Mouse (Mus musculus) CH12.LX (cell line): Measurements from ENCODE around the gene Mctp2. TPM values are rescaled to one million over a fixed set of nuclear protein-coding genes. Genes with fewer than 3 reads are reported as not detected.

Experiments
- DNase-seq: peaks from one replicate; pipeline ENCODE4 v3.0.0-alpha.2; 2013; ENCODE audit errors: extremely low read depth
- H3K27ac ChIP-seq: 2 replicates; pipeline ENCODE4 v1.5.1; 2012; ENCODE audit warnings: low read depth, mild to moderate bottlenecking, control low read depth, moderate library complexity; ENCODE audit not compliant: insufficient read depth
- H3K27me3 ChIP-seq: replicated peaks from 2 replicates; pipeline ENCODE3; 2012; ENCODE audit warnings: inconsistent platforms
- H3K36me3 ChIP-seq, 2 experiments: replicated peaks in 1 of 2; 2 replicates each; pipeline versions ENCODE3 to v1.6.1; 2012; ENCODE audit warnings: inconsistent platforms in 1 of 2, low read length in 1 of 2, mild to moderate bottlenecking in 1 of 2, mixed read lengths in 1 of 2, moderate library complexity in 1 of 2; ENCODE audit not compliant: control insufficient read depth in 1 of 2, insufficient read depth in 1 of 2
- H3K4me1 ChIP-seq, 2 experiments: 2 replicates each; pipeline ENCODE4 v1.6.1; 2012; ENCODE audit warnings: inconsistent platforms in 1 of 2, moderate library complexity in 1 of 2; ENCODE audit not compliant: insufficient read depth in 2 of 2, control insufficient read depth in 1 of 2
- H3K4me2 ChIP-seq: 2 replicates; pipeline ENCODE4 v1.6.1; 2012; ENCODE audit warnings: low read depth, mild to moderate bottlenecking, control low read depth; ENCODE audit not compliant: poor library complexity, insufficient read depth, severe bottlenecking
- H3K4me3 ChIP-seq, 3 experiments: fragments of 150-350 bp in 1 of 3; sonication (generic) in 1 of 3; replicated peaks in 1 of 3; 2 replicates each; pipeline versions ENCODE3 to v1.5.1; 2011 to 2012; ENCODE audit warnings: low read depth in 2 of 3, low read length in 2 of 3, mild to moderate bottlenecking in 2 of 3, moderate library complexity in 2 of 3, control low read depth in 1 of 3, improper control_type of control experiment in 1 of 3, inconsistent platforms in 1 of 3, mixed read lengths in 1 of 3; ENCODE audit not compliant: poor library complexity in 1 of 3
- H3K79me2 ChIP-seq: replicated peaks from 2 replicates; pipeline ENCODE4 v1.6.1; 2012; ENCODE audit warnings: mild to moderate bottlenecking, moderate library complexity; ENCODE audit not compliant: control insufficient read depth, poor library complexity, insufficient read depth, severe bottlenecking; ENCODE audit errors: extremely low read depth
- H3K9ac ChIP-seq: 2 replicates; pipeline ENCODE4 v1.6.1; 2012; ENCODE audit warnings: low read depth, mild to moderate bottlenecking, control low read depth, moderate library complexity; ENCODE audit not compliant: insufficient read depth
- H3K9me3 ChIP-seq: replicated peaks from 2 replicates; pipeline ENCODE3; 2012; ENCODE audit warnings: low read length, inconsistent platforms, mixed read lengths
- BHLHE40 ChIP-seq: IDR thresholded peaks from 2 replicates; pipeline ENCODE4 v1.6.1; 2011; ENCODE audit warnings: mild to moderate bottlenecking, low read depth, low read length, improper control_type of control experiment
- CHD2 ChIP-seq: IDR thresholded peaks from 2 replicates; pipeline ENCODE4 v1.6.1; 2011; ENCODE audit warnings: low read length, improper control_type of control experiment
- CTCF ChIP-seq, 2 experiments: IDR thresholded peaks in 1 of 2; conservative IDR thresholded peaks in 1 of 2; 2 replicates each; pipeline ENCODE4 v1.5.1; 2011 to 2012; ENCODE audit warnings: low read depth in 2 of 2, low read length in 2 of 2, improper control_type of control experiment in 1 of 2, inconsistent platforms in 1 of 2, mild to moderate bottlenecking in 1 of 2, moderate library complexity in 1 of 2
- E2F4 ChIP-seq: IDR thresholded peaks from 2 replicates; pipeline ENCODE4 v1.6.1; 2011; ENCODE audit warnings: low read depth, low read length, improper control_type of control experiment; ENCODE audit not compliant: insufficient replicate concordance
- ELF1 ChIP-seq: IDR thresholded peaks from 2 replicates; pipeline ENCODE4 v1.6.1; 2014; ENCODE audit warnings: low read depth, mild to moderate bottlenecking, inconsistent platforms, low read length, improper control_type of control experiment
- GABPA ChIP-seq: IDR thresholded peaks from 2 replicates; pipeline ENCODE4 v1.6.1; 2012; ENCODE audit warnings: low read depth, low read length, improper control_type of control experiment, inconsistent platforms; ENCODE audit not compliant: insufficient replicate concordance
- HCFC1 ChIP-seq: IDR thresholded peaks from 2 replicates; pipeline ENCODE4 v1.6.1; 2012; ENCODE audit warnings: low read depth, mild to moderate bottlenecking, inconsistent platforms, low read length, improper control_type of control experiment
- IRF4 ChIP-seq: IDR thresholded peaks from 2 replicates; pipeline ENCODE4 v1.6.1; 2014; ENCODE audit warnings: low read depth, mild to moderate bottlenecking, inconsistent platforms, low read length, improper control_type of control experiment
- JUND ChIP-seq: conservative IDR thresholded peaks from 2 replicates; pipeline ENCODE4 v1.6.1; 2011; ENCODE audit warnings: low read depth, low read length, improper control_type of control experiment
- MAFK ChIP-seq: IDR thresholded peaks from 2 replicates; pipeline ENCODE4 v1.6.1; 2011; ENCODE audit warnings: low read length, improper control_type of control experiment; ENCODE audit not compliant: insufficient replicate concordance
- MAZ ChIP-seq: IDR thresholded peaks from 2 replicates; pipeline ENCODE4 v1.6.1; 2012; ENCODE audit warnings: low read depth, mild to moderate bottlenecking, inconsistent platforms, low read length, improper control_type of control experiment, moderate library complexity
- MEF2A ChIP-seq: IDR thresholded peaks from 2 replicates; pipeline ENCODE4 v1.6.1; 2014; ENCODE audit warnings: low read depth, mild to moderate bottlenecking, inconsistent platforms, low read length, improper control_type of control experiment, borderline replicate concordance
- MXI1 ChIP-seq: IDR thresholded peaks from 2 replicates; pipeline ENCODE4 v1.6.1; 2011; ENCODE audit warnings: mild to moderate bottlenecking, low read depth, low read length, improper control_type of control experiment
- MYC ChIP-seq: IDR thresholded peaks from 2 replicates; pipeline ENCODE4 v1.6.1; 2011; ENCODE audit warnings: low read depth, mild to moderate bottlenecking, improper control_type of control experiment, low read length
- PAX5 ChIP-seq: IDR thresholded peaks from 2 replicates; pipeline ENCODE4 v1.6.1; 2012; ENCODE audit warnings: low read length, inconsistent platforms, mixed read lengths
- POLR2AphosphoS2 ChIP-seq: IDR thresholded peaks from 2 replicates; pipeline ENCODE4 v1.6.1; 2011; ENCODE audit warnings: low read depth, low read length, improper control_type of control experiment
- RAD21 ChIP-seq: IDR thresholded peaks from 2 replicates; pipeline ENCODE4 v1.6.1; 2011; ENCODE audit warnings: low read depth, mild to moderate bottlenecking, low read length, improper control_type of control experiment, moderate library complexity
- RCOR1 ChIP-seq: conservative IDR thresholded peaks from 2 replicates; pipeline ENCODE4 v1.6.1; 2012; ENCODE audit warnings: low read depth, mild to moderate bottlenecking, inconsistent platforms, low read length, improper control_type of control experiment
- SMC3 ChIP-seq: IDR thresholded peaks from 2 replicates; pipeline ENCODE4 v1.6.1; 2011; ENCODE audit warnings: low read depth, low read length, improper control_type of control experiment
- TCF12 ChIP-seq: IDR thresholded peaks from 2 replicates; pipeline ENCODE4 v1.6.1; 2014; ENCODE audit warnings: low read depth, mild to moderate bottlenecking, inconsistent platforms, low read length, improper control_type of control experiment
- UBTF ChIP-seq: IDR thresholded peaks from 2 replicates; pipeline ENCODE4 v1.6.1; 2012; ENCODE audit warnings: low read depth, mild to moderate bottlenecking, inconsistent platforms, low read length, improper control_type of control experiment, moderate library complexity
- USF1 ChIP-seq: IDR thresholded peaks from 2 replicates; pipeline ENCODE4 v1.6.1; 2014; ENCODE audit warnings: low read depth, mild to moderate bottlenecking, inconsistent platforms, low read length, improper control_type of control experiment
- ZKSCAN1 ChIP-seq: IDR thresholded peaks from 2 replicates; pipeline ENCODE4 v1.6.1; 2012; ENCODE audit warnings: low read depth, inconsistent platforms, low read length, improper control_type of control experiment, borderline replicate concordance
- dilution Hi-C: fragments of 300-500 bp; cut with MboI; formaldehyde crosslinking; loops from 2 replicates; pipeline ENCODE4 v1.14.3; 2020; ENCODE audit warnings: low sequenced_read_pairs; ENCODE audit not compliant: extremely low pct_unique_long_range_greater_than_20kb, extremely low pct_ligation_motif_present
- in situ Hi-C: fragments of 300-500 bp; cut with MboI; formaldehyde crosslinking; loops from 3 replicates; pipeline ENCODE4 v1.14.3; 2019; ENCODE audit warnings: low sequenced_read_pairs, low pct_ligation_motif_present, low pct_unique_long_range_greater_than_20kb, mixed read lengths
- polyA plus RNA-seq: library from polyadenylated mRNA; unstranded; fragments of >175 nt; gene quantifications from 2 replicates; pipeline ENCODE4 v1.2.1, GENCODE M21; 2012; ENCODE audit warnings: low read depth; ENCODE audit not compliant: insufficient read length
- total RNA-seq, 2 experiments: library from RNA; depleted of rRNA; stranded (reverse); fragments of 300-350 nt in 1 of 2; fragments of >200 nt in 1 of 2; gene quantifications; 2 replicates each; pipeline ENCODE4 v1.2.3; 2012 to 2014

Mctp2 gene
- total and polyA plus RNA-seq, 3 experiments = 0.23 to 0.48 (median 0.38) TPM

- H3K9ac ChIP-seq = no peak overlapping the region
- peak; percentile 34 for DNase-seq
- H3K4me1 ChIP-seq = no peaks in the 10 kb centered on the region
- H3K27me3 ChIP-seq = no peaks in the 10 kb centered on the region
- H3K27ac ChIP-seq = no peak overlapping the region
- no peak overlapping the region for H3K4me3 ChIP-seq
- H3K79me2 ChIP-seq = no peaks in the 10 kb centered on the region
- no peak overlapping the region for H3K4me2 ChIP-seq
- H3K36me3 ChIP-seq = no peaks in the 10 kb centered on the region
- TF ChIP-seq CTCF (conservative IDR thresholded peaks at IDR 0.05 in 1 of 2, IDR thresholded peaks at IDR 0.05 in 1 of 2; ENCODE audit: low read depth in 2 of 2, low read length in 2 of 2) (peak in 1 of 2 experiments; percentile 31; a peak in 3 of 4 replicates), RAD21 (peak; percentile 51), CHD2 (no peak), ELF1 (no peak), SMC3 (peak; percentile 28; the same call in 1 of the 2 replicates)
- TF ChIP-seq, all 38 proteins: peak for 3
- dilution Hi-C loops (no loop called here), in situ Hi-C loops (no loop called here)
- H3K9me3 ChIP-seq = no peaks in the 10 kb centered on the region
Observed at GRCm38 (mm10) chr7:72149073-72149472, 157.3 kb downstream of the Mctp2 start.

DNA sequence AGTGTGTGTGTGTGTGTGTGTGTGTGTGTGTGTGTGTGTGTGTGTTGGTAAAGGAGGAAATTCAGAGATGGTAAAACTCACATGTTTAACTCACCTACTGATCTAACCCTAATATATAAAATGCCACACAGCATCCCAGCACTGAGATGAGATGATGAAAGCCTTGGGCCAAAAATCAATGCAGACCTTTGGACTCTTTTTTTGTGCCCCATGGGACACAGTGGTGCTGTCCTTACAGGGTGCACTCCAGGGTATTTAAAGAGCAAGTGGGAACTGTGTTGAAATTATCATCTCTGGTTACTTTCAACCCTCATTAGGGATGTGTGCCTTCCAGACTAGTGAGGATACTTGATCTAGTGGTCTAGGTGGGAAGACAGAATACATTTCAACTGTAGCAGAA lies 159.6 kb downstream of the Mctp2 start:
- no peaks in the 10 kb centered on the region for H3K36me3 ChIP-seq
- no peaks in the 10 kb centered on the region for H3K79me2 ChIP-seq
- H3K27me3 ChIP-seq = no peaks in the 10 kb centered on the region
- H3K9me3 ChIP-seq = no peaks in the 10 kb centered on the region
- dilution Hi-C loops (no loop called here), in situ Hi-C loops (no loop called here)
- no peak overlapping the region for H3K4me2 ChIP-seq
- no peak overlapping the region for H3K4me3 ChIP-seq
- DNase-seq = no peak
- no peak overlapping the region for H3K9ac ChIP-seq
- H3K27ac ChIP-seq = no peak overlapping the region
- TF ChIP-seq E2F4 (no peak), HCFC1 (no peak), MXI1 (no peak), USF1 (no peak), MAFK (no peak), MAZ (no peak), GABPA (no peak), IRF4 (no peak), PAX5 (no peak), BHLHE40 (no peak), ZKSCAN1 (no peak), UBTF (no peak), RCOR1 (no peak), JUND (no peak), POLR2AphosphoS2 (no peak), MYC (no peak), ELF1 (no peak), TCF12 (no peak), MEF2A (no peak)
- H3K4me1 ChIP-seq = no peaks in the 10 kb centered on the region
